Mouse (Mus musculus) hindbrain, postnatal 0 days (tissue): ENCODE measurements at regions not wholly inside any gene's neighbourhood (a gene's known extent, or its start where the extent isn't known, plus 50 kb on each side); places are given as distances from the start of the nearest gene placed in this dataset.
A peak's percentile ranks its signal among the peaks of the same experiment; 100 is the strongest.

Experiments used
- ATAC-seq: fragments of 200-750 bp; cut with Nextera tagmentation; 2 replicates; pipeline ENCODE4 v1.8.0; 2017; ENCODE audit warnings: mild to moderate bottlenecking, moderate TSS enrichment, moderate library complexity
- DNase-seq: peaks from one replicate; pipeline ENCODE4 v3.0.0-alpha.2; 2015; ENCODE audit warnings: low spot score
- H3K27ac ChIP-seq: fragments of 300-500 bp; sonication (generic); 2 replicates; pipeline ENCODE4 v1.5.1; 2014; ENCODE audit warnings: mild to moderate bottlenecking
- H3K27me3 ChIP-seq: fragments of 300-500 bp; sonication (generic); 2 replicates; pipeline ENCODE4 v1.6.1; 2014; ENCODE audit warnings: low read length, mixed read lengths; ENCODE audit not compliant: insufficient read depth
- H3K36me3 ChIP-seq: fragments of 300-500 bp; sonication (generic); 2 replicates; pipeline ENCODE4 v1.6.1; 2014; ENCODE audit warnings: low read length, mixed read lengths; ENCODE audit not compliant: insufficient read depth
- H3K4me1 ChIP-seq: fragments of 300-500 bp; sonication (generic); 2 replicates; pipeline ENCODE4 v1.6.1; 2014; ENCODE audit warnings: antibody characterized with exemption, low read length, mixed read lengths; ENCODE audit not compliant: insufficient read depth
- H3K4me2 ChIP-seq: fragments of 300-500 bp; sonication (generic); 2 replicates; pipeline ENCODE4 v1.6.1; 2014; ENCODE audit warnings: low read depth, mild to moderate bottlenecking, low read length, moderate library complexity, mixed read lengths
- H3K4me3 ChIP-seq: fragments of 300-500 bp; sonication (generic); 2 replicates; pipeline ENCODE4 v1.5.1; 2014; ENCODE audit warnings: low read length
- H3K9ac ChIP-seq: fragments of 300-500 bp; sonication (generic); replicated peaks from 2 replicates; pipeline ENCODE4 v1.6.1; 2014; ENCODE audit warnings: mild to moderate bottlenecking, low read length, moderate library complexity, mixed read lengths
- H3K9me3 ChIP-seq: fragments of 300-500 bp; sonication (generic); 2 replicates; pipeline ENCODE4 v1.6.1; 2016; ENCODE audit warnings: low read length, mixed read lengths
- CTCF ChIP-seq: IDR thresholded peaks from 2 replicates; pipeline ENCODE4 v1.5.1; 2016; ENCODE audit warnings: antibody characterized with exemption, control low read depth, low read depth
- WGBS: fragments of 180-500 bp; shearing (Covaris S2); extraction: QIAGEN DNeasy Blood & Tissue Kit; methylation state at CpG from one replicate; pipeline ENCODE4 v1.1.7; 2014; 5-methylcytosine and 5-hydroxymethylcytosine counted together

GRCm38 (mm10) chr13:107303322-107303721 is 281.4 kb upstream of the Kif2a start:
- H3K36me3 ChIP-seq = no peaks in the 10 kb centered on the region
- H3K27me3 ChIP-seq = no peaks in the 10 kb centered on the region
- no peak overlapping the region for H3K4me2 ChIP-seq
- no peaks in the 10 kb centered on the region for H3K4me1 ChIP-seq
- WGBS = 57% methylated on average over 5 of the region's 5 CpGs
- H3K9me3 ChIP-seq = no peaks in the 10 kb centered on the region
- no peak overlapping the region for H3K4me3 ChIP-seq
- no peak for ATAC-seq
- no peak overlapping the region for H3K27ac ChIP-seq
- no peak for TF ChIP-seq CTCF
- DNase-seq = no peak
- H3K9ac ChIP-seq = no peak overlapping the region

- Histone ChIP-seq H3K27ac (no peak overlapping the region), H3K4me2 (no peak overlapping the region), H3K27me3 (no peaks in the 10 kb centered on the region), H3K4me1 (no peaks in the 10 kb centered on the region), H3K9me3 (no peaks in the 10 kb centered on the region), H3K4me3 (no peak overlapping the region), H3K9ac (no peak overlapping the region), H3K36me3 (no peaks in the 10 kb centered on the region)
- DNase-seq (no peak), ATAC-seq (no peak)
- TF ChIP-seq CTCF = no peak
- 91% methylated on average over 2 of the region's 2 CpGs for whole genome bisulfite sequencing
Observed at GRCm38 (mm10) chr13:107300792-107301191, 278.9 kb upstream of the Kif2a start.

- no peak for DNase-seq
- no peak for ATAC-seq
- TF ChIP-seq CTCF = no peak
- 65% methylated on average over 6 of the region's 6 CpGs for WGBS
- no peaks in the 10 kb centered on the region for H3K9me3 ChIP-seq
- H3K9ac ChIP-seq = no peak overlapping the region
- no peaks in the 10 kb centered on the region for H3K27me3 ChIP-seq
- no peak overlapping the region for H3K4me3 ChIP-seq
- H3K4me1 ChIP-seq = no peaks in the 10 kb centered on the region
- H3K27ac ChIP-seq = no peak overlapping the region
- H3K4me2 ChIP-seq = no peak overlapping the region
- no peaks in the 10 kb centered on the region for H3K36me3 ChIP-seq
Observed at GRCm38 (mm10) chr13:107264581-107264980, 242.7 kb upstream of the Kif2a start.

GRCm38 (mm10) chr13:107261479-107262050 is 239.6 kb upstream of the Kif2a start:
- Histone ChIP-seq H3K4me3 (no peak overlapping the region), H3K36me3 (no peaks in the 10 kb centered on the region), H3K4me1 (no peaks in the 10 kb centered on the region), H3K9me3 (no peaks in the 10 kb centered on the region), H3K9ac (no peak overlapping the region), H3K27ac (no peak overlapping the region), H3K4me2 (no peak overlapping the region), H3K27me3 (no peaks in the 10 kb centered on the region)
- DNase-seq (no peak), ATAC-seq (no peak)
- TF ChIP-seq CTCF = no peak
- 51% methylated on average over 6 of the region's 6 CpGs for WGBS

- no peak overlapping the region for H3K9ac ChIP-seq
- H3K9me3 ChIP-seq = no peaks in the 10 kb centered on the region
- no peaks in the 10 kb centered on the region for H3K36me3 ChIP-seq
- no peak overlapping the region for H3K4me3 ChIP-seq
- TF ChIP-seq CTCF = no peak
- H3K4me1 ChIP-seq = no peaks in the 10 kb centered on the region
- no peaks in the 10 kb centered on the region for H3K27me3 ChIP-seq
- no peak overlapping the region for H3K27ac ChIP-seq
- DNase-seq (no peak), ATAC-seq (no peak)
- 82% methylated on average over 4 of the region's 4 CpGs for WGBS
- no peak overlapping the region for H3K4me2 ChIP-seq
Observed at GRCm38 (mm10) chr13:107260274-107260673, 238.3 kb upstream of the Kif2a start.

- WGBS = 51% methylated on average over 9 of the region's 9 CpGs
- no peak overlapping the region for H3K4me3 ChIP-seq
- H3K4me2 ChIP-seq = peak overlapping the region; percentile 52
- 0 out of 2 replicates have a peak, but pooled peaks cover 5% of the 10 kb centered on the region for H3K4me1 ChIP-seq
- DNase-seq (no peak), ATAC-seq (no peak)
- H3K27me3 ChIP-seq = no peaks in the 10 kb centered on the region
- H3K27ac ChIP-seq = no peak overlapping the region
- H3K9ac ChIP-seq = no peak overlapping the region
- no peaks in the 10 kb centered on the region for H3K9me3 ChIP-seq
- H3K36me3 ChIP-seq = no peaks in the 10 kb centered on the region
- no peak for TF ChIP-seq CTCF
Observed at GRCm38 (mm10) chr13:107247792-107248505, 226.0 kb upstream of the Kif2a start.
